Mouse (Mus musculus): ENCODE measurements around the gene Evx1.

DNA sequence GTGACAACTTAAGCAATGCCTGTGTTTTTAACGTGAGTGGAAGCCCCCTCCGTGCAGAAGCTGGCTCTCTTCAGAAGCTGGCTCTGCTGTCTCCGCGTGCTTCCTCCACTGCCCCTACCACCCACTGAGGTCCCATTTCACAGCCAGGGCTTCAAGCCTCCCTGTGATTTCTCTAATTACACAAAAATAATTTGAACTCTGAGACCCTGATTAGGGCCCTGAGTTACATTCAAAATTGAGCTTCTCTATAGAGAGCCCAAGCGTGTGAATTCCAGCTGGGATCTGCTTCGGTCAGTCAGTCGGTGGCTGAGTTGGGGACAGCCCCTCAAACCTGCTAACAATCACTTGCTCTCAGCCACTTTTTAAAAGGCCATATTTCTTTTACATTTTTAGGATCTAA is 45.0 kb upstream of the Evx1 start:
- TF ChIP-seq CTCF (IDR thresholded peaks at IDR 0.05; ENCODE audit: extremely low read depth, insufficient read length, insufficient replicate concordance, low read depth, low read length) (no peak), POLR2A (IDR thresholded peaks at IDR 0.05; ENCODE audit: low read depth, low read length) (no peak)
